Mouse (Mus musculus) megakaryocyte-erythroid progenitor cell, adult 5-6 weeks (primary cell): ENCODE data around the gene Dnajc25. TPM values are rescaled to one million over a fixed set of nuclear protein-coding genes. Genes with fewer than 3 reads are reported as not detected.

ENCODE experiments used
- ATAC-seq: replicated peaks from 2 replicates; pipeline ENCODE4 v1.8.0; 2016; ENCODE audit warnings: mild to moderate bottlenecking, inconsistent platforms; ENCODE audit not compliant: severe bottlenecking, poor library complexity, low FRiP score, low TSS enrichment
- total RNA-seq, 2 experiments: library from RNA; stranded (forward) in 1 of 2; stranded (reverse) in 1 of 2; fragments of 200-1000, 215-1000 nt in 1 of 2; fragments of >200 nt in 1 of 2; fragmentation: Nextera tagmentation in 1 of 2; gene quantifications; 2 replicates each; pipeline ENCODE4 v1.2.3; 2014 to 2017

Dnajc25 gene
- total RNA-seq (2014; fragmentation: Nextera tagmentation), result 10.3 and 10.5 TPM in 2 replicates
- 24.5 and 44.0 TPM in 2 replicates for total RNA-seq (2017)

GRCm38 (mm10) chr4:58994762-58995161 lies at the start of gene Dnajc25:
Gene Dnajc25 (plus strand): TSS chr4:58995062.
- no peak for ATAC-seq

GRCm38 (mm10) chr4:58948391-58948790 lies 46.5 kb upstream of the Dnajc25 start:
- no peak for ATAC-seq

- ATAC-seq, result no peak
Observed at GRCm38 (mm10) chr4:58952630-58953029, 42.2 kb upstream of the Dnajc25 start.

GRCm38 (mm10) chr4:58961719-58962118 lies 33.1 kb upstream of the Dnajc25 start:
- ATAC-seq, result no peak

GRCm38 (mm10) chr4:58963271-58963670 lies 31.6 kb upstream of the Dnajc25 start:
- no peak for ATAC-seq

- ATAC-seq, result no peak
Observed at GRCm38 (mm10) chr4:58965136-58965535, 29.7 kb upstream of the Dnajc25 start.

- ATAC-seq, result peak; percentile 95
Observed at GRCm38 (mm10) chr4:58970678-58971077, 24.2 kb upstream of the Dnajc25 start.

GRCm38 (mm10) chr4:58975711-58976110 lies 19.2 kb upstream of the Dnajc25 start:
- no peak for ATAC-seq

GRCm38 (mm10) chr4:58981421-58981820 lies 13.4 kb upstream of the Dnajc25 start:
- no peak for ATAC-seq

- ATAC-seq, result no peak
Observed at GRCm38 (mm10) chr4:58982806-58983205, 12.1 kb upstream of the Dnajc25 start.

GRCm38 (mm10) chr4:58985157-58985648 lies 9.7 kb upstream of the Dnajc25 start:
- peak; percentile 45 for ATAC-seq

- peak; percentile 23 for ATAC-seq
Observed at GRCm38 (mm10) chr4:58986540-58987190, 8.2 kb upstream of the Dnajc25 start, which contains the start of gene Ptgr1. Gene Ptgr1 (minus strand): TSS chr4:58987119.

GRCm38 (mm10) chr4:58989303-58989898 lies 5.5 kb upstream of the Dnajc25 start:
- no peak for ATAC-seq

GRCm38 (mm10) chr4:58990609-58991434 lies 4.0 kb upstream of the Dnajc25 start:
- peak; percentile 71 for ATAC-seq

- ATAC-seq, result no peak
Observed at GRCm38 (mm10) chr4:58992195-58992594, 2.7 kb upstream of the Dnajc25 start.

GRCm38 (mm10) chr4:58995251-58995693 lies 410 bp downstream of the Dnajc25 start:
- no peak for ATAC-seq

- no peak for ATAC-seq
Observed at GRCm38 (mm10) chr4:58997081-58997480, 2.2 kb downstream of the Dnajc25 start.

- no peak for ATAC-seq
Observed at GRCm38 (mm10) chr4:58998688-58999087, 3.8 kb downstream of the Dnajc25 start.

- no peak for ATAC-seq
Observed at GRCm38 (mm10) chr4:58999686-59000085, 4.8 kb downstream of the Dnajc25 start.

- ATAC-seq, result 0 out of 2 replicates have a peak, but pooled peaks have one; percentile 43
Observed at GRCm38 (mm10) chr4:59000614-59001013, 5.8 kb downstream of the Dnajc25 start.
